In genomic region chr11:109926718-109927680, GRCm38 (mm10) we compare ENCODE assay signal across 14 mouse cellular contexts.
DNase-seq lines count a peak whose midpoint lies in the region; ATAC-seq lines count a peak whose summit lies in the region.
"Had no signal": no experiment of that assay in that cellular context is flagged by ENCODE, and none has a peak within 500 bp of the region (broad histone marks: within the 10 kb centered on the region; RNA-seq: fewer than 3 reads in every experiment).

No protein-coding gene starts in this region.

- WGBS in heart, embryonic 10.5 days, result 54% methylated on average over 7 of the region's 7 CpGs

- H3K9me3 ChIP-seq in heart, embryonic 10.5 days, result no peaks in the 10 kb centered on the region
- H3K9me3 ChIP-seq: forebrain, embryonic 15.5 days; hindbrain, embryonic 13.5 days; neural tube, embryonic 12.5 days had no signal

- no peaks in the 10 kb centered on the region for H3K36me3 ChIP-seq in heart, embryonic 10.5 days
- H3K36me3 ChIP-seq: forebrain, embryonic 15.5 days; hindbrain, embryonic 13.5 days; neural tube, embryonic 12.5 days had no signal

- H3K4me1 ChIP-seq in heart, embryonic 10.5 days, result 0 out of 2 replicates have a peak, but pooled peaks cover 5% of the 10 kb centered on the region
- H3K4me1 ChIP-seq: forebrain, embryonic 15.5 days; hindbrain, embryonic 13.5 days; neural tube, embryonic 12.5 days had no signal

- H3K27ac ChIP-seq in heart, embryonic 10.5 days, result no peak overlapping the region
- H3K27ac ChIP-seq: forebrain, embryonic 15.5 days; hindbrain, embryonic 13.5 days; neural tube, embryonic 12.5 days had no signal

- DNase-seq in heart, adult 8-10 months (ENCODE audit: low spot score), result peak; percentile 70
- DNase-seq in heart, embryonic 10.5 days (ENCODE audit: low spot score), result no peak
- peak; percentile 73 for DNase-seq in Muller cell, postnatal 12 days (ENCODE audit: inconsistent ontology term)
- DNase-seq in lung, postnatal 36 days, result peak; percentile 53
- no peak for DNase-seq in layer of hippocampus, postnatal 10 days (ENCODE audit: low spot score in 2 of 2)
- DNase-seq in cerebellum, adult 9-10 months, result no peak
- DNase-seq in cerebellum, postnatal 14 days, result no peak
- DNase-seq: kidney, adult 8-10 months; layer of hippocampus, postnatal 36 days; right cerebral cortex, postnatal 14 days had no signal

- H3K27me3 ChIP-seq in heart, embryonic 10.5 days (ENCODE audit: insufficient read depth, poor library complexity, severe bottlenecking), result no peaks in the 10 kb centered on the region
- H3K27me3 ChIP-seq: forebrain, embryonic 15.5 days; hindbrain, embryonic 13.5 days; neural tube, embryonic 12.5 days had no signal

- H3K4me3 ChIP-seq in heart, embryonic 10.5 days, result no peak overlapping the region
- H3K4me3 ChIP-seq: forebrain, embryonic 15.5 days; hindbrain, embryonic 13.5 days; neural tube, embryonic 12.5 days had no signal

- peak; percentile 94 for ATAC-seq in granulocyte monocyte progenitor cell, adult 5-6 weeks (replicated peaks; ENCODE audit: poor library complexity, severe bottlenecking)
- ATAC-seq: forebrain, embryonic 15.5 days had no signal

Comparison
In these comparisons a context has a peak if more than half of its experiments do, and no peak if none do; other contexts are left out.
1. DNase-seq: peak in heart, adult 8-10 months (single experiment), Muller cell, postnatal 12 days (single experiment) and lung, postnatal 36 days (single experiment); none in heart, embryonic 10.5 days (single experiment), layer of hippocampus, postnatal 10 days (0 of 2), cerebellum, adult 9-10 months (single experiment) and cerebellum, postnatal 14 days (0 of 2).